Mouse (Mus musculus) left cerebral cortex, adult 8-10 months (tissue): Measurements from ENCODE around the gene Nf2. TPM values are rescaled to one million over a fixed set of nuclear protein-coding genes. Genes with fewer than 3 reads are reported as not detected.

Experiments
- microRNA-seq, 2 experiments: library from miRNA; unstranded; fragments of <30 nt; microRNA quantifications; one replicate each; pipeline ENCODE4 v1.2.0; 2022
- total RNA-seq, 4 experiments: library from RNA; stranded (reverse); gene quantifications; 2 replicates each; pipeline ENCODE4 v1.2.4; 2022

The Nf2 gene
- total RNA-seq, 4 experiments from 2014 or later, result 70.7 to 72.2 (median 71.5) TPM

Small RNA genes lying within 50 kb of the gene (microRNA-seq; reads per million reads assigned to microRNA genes)
- gene Mir6918, result 0.42 to 1.8 reads per million in 2 experiments

Other genes starting within 250 kb of the Nf2 start
- not detected for gene Gm11032, start 229.5 kb downstream of the Nf2 start, total RNA-seq
- gene Ascc2, start 211.8 kb downstream of the Nf2 start, total RNA-seq, result 10 to 100 TPM; 16.3 to 20.8 (median 18.2) TPM
- gene Uqcr10, start 145.2 kb downstream of the Nf2 start, total RNA-seq, result 100 to 1,000 TPM; 312 to 352 (median 336) TPM
- 10 to 100 TPM; 22.7 to 38.8 (median 27.7) TPM for gene Zmat5, start 144.9 kb downstream of the Nf2 start, total RNA-seq
- 10 to 100 TPM; 23.9 to 30.2 (median 24.9) TPM for gene Cabp7, start 102.8 kb downstream of the Nf2 start, total RNA-seq
- gene Nipsnap1, start 24.4 kb upstream of the Nf2 start, total RNA-seq, result 100 to 1,000 TPM in 2 of 4 experiments, 10 to 100 TPM in 2; 85.0 to 108 (median 97.1) TPM
- 10 to 100 TPM; 37.1 to 41.4 (median 39.1) TPM for gene Thoc5, start 45.8 kb upstream of the Nf2 start, total RNA-seq
- gene Nefh, start 98.5 kb upstream of the Nf2 start, total RNA-seq, result 10 to 100 TPM; 44.7 to 52.3 (median 48.7) TPM
- 100 to 1,000 TPM; 152 to 184 (median 173) TPM for gene Ap1b1, start 137.3 kb upstream of the Nf2 start, total RNA-seq
- gene Rasl10a, start 208.6 kb upstream of the Nf2 start, total RNA-seq, result 10 to 100 TPM; 49.0 to 60.5 (median 53.2) TPM
- 10 to 100 TPM; 71.8 to 78.4 (median 75.3) TPM for gene Gas2l1, start 215.8 kb upstream of the Nf2 start, total RNA-seq
- gene Rhbdd3, start 249.4 kb upstream of the Nf2 start, total RNA-seq, result 10 to 100 TPM; 20.1 to 26.8 (median 22.0) TPM
- gene Ewsr1, start 249.7 kb upstream of the Nf2 start, total RNA-seq, result 100 to 1,000 TPM; 291 to 340 (median 310) TPM